Mouse (Mus musculus): ENCODE results near the gene Adcy4. TPM values are rescaled to one million over a fixed set of nuclear protein-coding genes. Genes with fewer than 3 reads are reported as not detected.

Adcy4 gene
- polyA plus RNA-seq, 1 experiment from 2014 or later = 6.0 TPM

DNA sequence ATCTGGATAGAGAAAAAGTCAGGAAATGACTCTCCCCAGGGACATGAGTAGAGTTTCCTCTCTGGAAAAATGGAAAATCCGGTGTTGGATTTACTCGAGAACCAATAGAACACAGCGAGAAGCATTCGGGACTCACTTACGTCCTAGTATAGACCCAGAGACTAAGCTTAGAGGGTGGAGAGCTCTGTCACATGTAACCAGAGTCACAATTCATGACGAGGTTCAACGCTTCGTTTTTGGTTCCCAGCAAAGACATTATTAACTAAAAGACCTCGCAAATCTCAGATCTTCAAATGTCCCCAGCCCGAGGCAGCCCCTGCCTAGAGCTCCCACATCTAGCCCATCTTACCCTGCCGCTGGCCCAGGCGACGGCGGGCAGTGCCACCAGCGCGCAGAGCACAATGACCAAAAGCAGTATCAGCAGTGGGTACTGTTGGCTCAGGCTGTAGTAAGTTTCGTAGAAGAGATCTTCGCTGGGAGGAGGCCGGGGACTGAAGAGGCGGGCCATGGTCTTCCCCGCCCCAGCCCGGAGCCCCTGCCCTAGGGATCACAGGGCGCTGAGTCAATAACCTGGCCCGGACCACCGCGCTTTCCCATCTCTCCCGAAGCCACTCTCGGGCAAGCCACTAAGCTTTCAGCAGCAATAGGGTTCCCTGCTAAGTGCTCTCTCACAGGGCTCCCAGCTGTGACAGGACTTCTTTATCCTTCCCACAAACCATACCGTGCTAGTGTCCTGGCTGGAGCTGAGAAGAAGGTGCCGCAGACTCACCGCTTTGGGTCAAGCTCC is 531 bp downstream of the Adcy4 start:
- WGBS = 1% methylated on average over 31 of the region's 31 CpGs
- Histone ChIP-seq H3K36me3 (no peaks in the 10 kb centered on the region), H3K4me2 (peak overlapping the region; percentile 49), H3K9ac (peak overlapping the region; percentile 46), H3K27ac (peak overlapping the region; percentile 30; the same call in 1 of the 2 replicates), H3K27me3 (peaks cover 88% of the 10 kb centered on the region), H3K4me1 (replicated peaks) (peaks cover 22% of the 10 kb centered on the region), H3K4me3 (peak overlapping the region; percentile 31), H3K9me3 (no peaks in the 10 kb centered on the region)
- ATAC-seq (ENCODE audit: low FRiP score) = no peak

DNA sequence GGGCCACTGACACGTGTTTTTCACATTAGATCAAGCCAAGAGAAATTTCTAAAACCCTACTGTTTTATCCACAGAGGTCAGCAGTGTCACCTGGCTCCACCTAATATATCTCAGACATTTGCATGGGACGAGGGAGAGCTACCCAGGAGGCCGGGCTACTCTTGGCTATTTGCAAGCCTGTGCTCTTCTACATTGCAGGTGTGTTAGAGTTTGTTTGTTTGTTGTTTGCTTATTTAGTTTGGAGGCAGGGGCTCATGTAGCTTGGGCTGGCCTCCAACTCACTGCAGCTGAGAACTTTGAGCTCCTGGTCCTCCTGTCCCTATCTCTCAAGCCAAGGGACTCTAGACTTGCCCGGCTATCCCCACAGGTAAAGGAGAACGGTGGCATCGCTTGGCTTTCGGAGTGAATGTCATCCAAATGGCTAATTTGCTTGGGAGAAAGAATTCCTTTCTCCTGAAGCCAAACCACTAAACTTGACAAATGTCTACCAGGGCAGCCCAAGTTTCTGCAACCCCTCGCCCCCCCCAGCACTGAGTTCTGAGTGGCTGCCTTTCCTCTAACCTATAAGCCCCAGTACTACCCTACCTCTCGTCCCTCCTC is 1.4 kb downstream of the Adcy4 start:
- peak overlapping the region; percentile 49 for H3K4me2 ChIP-seq
- no peak for ATAC-seq (ENCODE audit: low FRiP score)
- no peaks in the 10 kb centered on the region for H3K9me3 ChIP-seq
- peak overlapping the region; percentile 11; the same call in 1 of the 2 replicates for H3K4me3 ChIP-seq
- WGBS = 53% methylated on average over 9 of the region's 9 CpGs
- H3K4me1 ChIP-seq (replicated peaks) = peaks cover 17% of the 10 kb centered on the region
- H3K36me3 ChIP-seq = no peaks in the 10 kb centered on the region
- no peak overlapping the region for H3K27ac ChIP-seq
- no peak overlapping the region for H3K9ac ChIP-seq
- H3K27me3 ChIP-seq = peaks cover 79% of the 10 kb centered on the region

DNA sequence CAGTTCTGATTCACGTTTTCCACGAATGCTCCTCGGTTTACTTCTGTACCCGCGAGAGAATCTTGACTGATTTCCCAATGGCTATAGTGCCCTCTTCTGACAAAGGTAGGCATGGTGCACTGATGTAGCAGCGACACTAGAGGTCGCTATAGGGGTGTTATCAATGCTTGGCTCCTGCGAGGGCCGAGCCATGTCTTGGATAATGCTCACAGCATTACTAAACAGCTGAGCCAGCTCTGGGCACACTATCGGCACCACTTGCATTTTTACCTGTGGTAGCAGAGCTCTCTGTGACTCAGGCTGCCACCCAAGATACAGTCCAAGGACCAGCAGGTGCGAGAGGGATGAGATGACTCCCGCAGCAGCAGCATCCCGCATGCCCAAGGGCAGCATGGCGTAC is 2.6 kb downstream of the Adcy4 start:
- no peak overlapping the region for H3K27ac ChIP-seq
- peak overlapping the region; percentile 46; the same call in 1 of the 2 replicates for H3K9ac ChIP-seq
- peaks cover 17% of the 10 kb centered on the region for H3K4me1 ChIP-seq (replicated peaks)
- WGBS = 14% methylated on average over 14 of the region's 14 CpGs
- H3K4me2 ChIP-seq = peak overlapping the region; percentile 48
- H3K4me3 ChIP-seq = peak overlapping the region; percentile 21; the same call in 1 of the 2 replicates
- H3K9me3 ChIP-seq = no peaks in the 10 kb centered on the region
- H3K27me3 ChIP-seq = peaks cover 68% of the 10 kb centered on the region
- H3K36me3 ChIP-seq = no peaks in the 10 kb centered on the region
- ATAC-seq (ENCODE audit: low FRiP score) = peak; percentile 87

- Histone ChIP-seq H3K9me3 (no peaks in the 10 kb centered on the region), H3K27me3 (peaks cover 62% of the 10 kb centered on the region), H3K9ac (no peak overlapping the region), H3K4me2 (no peak overlapping the region), H3K4me3 (no peak overlapping the region), H3K4me1 (replicated peaks) (peaks cover 17% of the 10 kb centered on the region), H3K27ac (no peak overlapping the region), H3K36me3 (no peaks in the 10 kb centered on the region)
- WGBS = 87% methylated on average over 11 of the region's 11 CpGs
- 0 out of 2 replicates have a peak, but pooled peaks have one; percentile 19 for ATAC-seq (ENCODE audit: low FRiP score)
Measured at GRCm38 (mm10) chr14:55780736-55781135, 3.2 kb downstream of the Adcy4 start.

GRCm38 (mm10) chr14:55779656-55780055 is 4.2 kb downstream of the Adcy4 start:
- peaks cover 17% of the 10 kb centered on the region for H3K4me1 ChIP-seq (replicated peaks)
- no peak overlapping the region for H3K9ac ChIP-seq
- H3K27me3 ChIP-seq = peaks cover 56% of the 10 kb centered on the region
- no peaks in the 10 kb centered on the region for H3K9me3 ChIP-seq
- no peak overlapping the region for H3K4me3 ChIP-seq
- H3K36me3 ChIP-seq = no peaks in the 10 kb centered on the region
- H3K27ac ChIP-seq = no peak overlapping the region
- ATAC-seq (ENCODE audit: low FRiP score) = no peak
- WGBS = 67% methylated on average over 16 of the region's 16 CpGs
- no peak overlapping the region for H3K4me2 ChIP-seq

- no peak overlapping the region for H3K4me2 ChIP-seq
- H3K4me1 ChIP-seq (replicated peaks) = peaks cover 15% of the 10 kb centered on the region
- H3K36me3 ChIP-seq = no peaks in the 10 kb centered on the region
- H3K27ac ChIP-seq = no peak overlapping the region
- no peak overlapping the region for H3K9ac ChIP-seq
- no peak overlapping the region for H3K4me3 ChIP-seq
- no peak for ATAC-seq (ENCODE audit: low FRiP score)
- WGBS = 92% methylated on average over 15 of the region's 15 CpGs
- H3K9me3 ChIP-seq = no peaks in the 10 kb centered on the region
- peaks cover 52% of the 10 kb centered on the region for H3K27me3 ChIP-seq
Measured at GRCm38 (mm10) chr14:55778686-55779085, 5.2 kb downstream of the Adcy4 start.

- ATAC-seq (ENCODE audit: low FRiP score) = no peak
- 87% methylated on average over 11 of the region's 11 CpGs for WGBS
- H3K4me3 ChIP-seq = no peak overlapping the region
Measured at GRCm38 (mm10) chr14:55777806-55778205, 6.1 kb downstream of the Adcy4 start.

DNA sequence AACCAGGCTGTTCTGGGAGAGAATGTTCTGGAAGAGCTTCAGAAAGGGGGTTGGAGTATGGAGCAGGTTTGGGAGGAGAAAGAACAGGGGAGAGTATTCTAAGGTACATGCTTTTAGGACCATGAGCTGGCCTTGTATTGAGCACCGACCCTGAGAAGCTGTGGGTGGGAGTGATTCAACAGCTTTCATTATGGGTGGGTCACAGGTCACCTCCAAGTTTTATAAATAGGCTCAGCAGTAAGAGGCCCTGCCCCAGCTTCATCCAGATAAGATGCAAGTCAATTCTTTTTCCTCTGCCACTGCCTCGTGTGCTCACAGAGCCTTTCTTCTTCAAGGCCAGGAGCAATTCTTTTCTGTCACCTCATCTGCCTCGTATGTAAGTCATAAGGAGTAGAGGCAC is 6.7 kb downstream of the Adcy4 start:
- H3K36me3 ChIP-seq = no peaks in the 10 kb centered on the region
- no peak overlapping the region for H3K4me2 ChIP-seq
- H3K27ac ChIP-seq = no peak overlapping the region
- H3K4me3 ChIP-seq = no peak overlapping the region
- H3K4me1 ChIP-seq (replicated peaks) = peaks cover 6% of the 10 kb centered on the region; the same call in 1 of the 2 replicates
- no peaks in the 10 kb centered on the region for H3K9me3 ChIP-seq
- 45% methylated on average over 3 of the region's 3 CpGs for WGBS
- H3K27me3 ChIP-seq = peaks cover 48% of the 10 kb centered on the region
- H3K9ac ChIP-seq = no peak overlapping the region
- no peak for ATAC-seq (ENCODE audit: low FRiP score)

More at GRCm38 (mm10) chr14:55777806-55778205, 6.1 kb downstream of the Adcy4 start:
- no peaks in the 10 kb centered on the region for H3K36me3 ChIP-seq
- no peak overlapping the region for H3K27ac ChIP-seq
- no peak overlapping the region for H3K9ac ChIP-seq
- peaks cover 6% of the 10 kb centered on the region; the same call in 1 of the 2 replicates for H3K4me1 ChIP-seq (replicated peaks)
- no peaks in the 10 kb centered on the region for H3K9me3 ChIP-seq
- peaks cover 48% of the 10 kb centered on the region for H3K27me3 ChIP-seq
- no peak overlapping the region for H3K4me2 ChIP-seq

DNA sequence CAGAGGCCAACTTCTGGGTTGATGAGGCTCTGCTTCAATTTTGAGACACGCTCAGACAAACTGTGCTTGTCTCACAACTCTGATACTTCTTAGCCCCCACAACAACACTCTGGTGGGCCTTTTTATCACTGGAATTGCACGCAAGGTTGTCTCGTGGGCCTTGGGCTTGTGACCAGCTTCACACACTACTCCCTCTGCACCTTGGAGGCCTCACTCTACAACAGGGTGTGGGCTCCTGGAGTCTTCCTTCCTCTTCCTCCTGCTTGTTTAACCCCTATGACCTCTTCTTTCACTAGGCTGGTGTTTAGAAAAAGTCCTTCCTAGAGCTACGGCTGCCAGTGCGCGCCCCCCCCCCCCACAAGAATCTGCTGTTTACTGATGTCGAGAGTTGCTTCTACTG is 7.2 kb downstream of the Adcy4 start:
- Histone ChIP-seq H3K9ac (no peak overlapping the region), H3K27me3 (peaks cover 48% of the 10 kb centered on the region), H3K9me3 (no peaks in the 10 kb centered on the region), H3K27ac (no peak overlapping the region), H3K36me3 (no peaks in the 10 kb centered on the region), H3K4me1 (replicated peaks) (peaks cover 4% of the 10 kb centered on the region; the same call in 1 of the 2 replicates), H3K4me2 (no peak overlapping the region), H3K4me3 (no peak overlapping the region)
- 66% methylated on average over 7 of the region's 7 CpGs for WGBS
- ATAC-seq (ENCODE audit: low FRiP score) = no peak

GRCm38 (mm10) chr14:55769087-55769703 is 14.7 kb downstream of the Adcy4 start:
- Histone ChIP-seq H3K36me3 (no peaks in the 10 kb centered on the region), H3K4me3 (no peak overlapping the region), H3K27ac (no peak overlapping the region), H3K4me1 (replicated peaks) (peaks cover 10% of the 10 kb centered on the region), H3K27me3 (peaks cover 89% of the 10 kb centered on the region), H3K4me2 (no peak overlapping the region), H3K9ac (no peak overlapping the region), H3K9me3 (no peaks in the 10 kb centered on the region)
- WGBS = 80% methylated on average over 16 of the region's 16 CpGs
- no peak for ATAC-seq (ENCODE audit: low FRiP score)

GRCm38 (mm10) chr14:55768555-55768954 is 15.3 kb downstream of the Adcy4 start:
- H3K4me2 ChIP-seq = 0 out of 2 replicates have a peak overlapping the region, but pooled peaks have one; percentile 74
- WGBS = 88% methylated on average over 6 of the region's 6 CpGs
- H3K4me1 ChIP-seq (replicated peaks) = peaks cover 10% of the 10 kb centered on the region
- no peak overlapping the region for H3K9ac ChIP-seq
- ATAC-seq (ENCODE audit: low FRiP score) = no peak
- H3K9me3 ChIP-seq = no peaks in the 10 kb centered on the region
- no peaks in the 10 kb centered on the region for H3K36me3 ChIP-seq
- peaks cover 89% of the 10 kb centered on the region for H3K27me3 ChIP-seq
- H3K4me3 ChIP-seq = no peak overlapping the region
- H3K27ac ChIP-seq = no peak overlapping the region

Measured in hindbrain, embryonic 13.5 days (tissue).